Mouse (Mus musculus): ENCODE results near the gene Hspg2.

DNA sequence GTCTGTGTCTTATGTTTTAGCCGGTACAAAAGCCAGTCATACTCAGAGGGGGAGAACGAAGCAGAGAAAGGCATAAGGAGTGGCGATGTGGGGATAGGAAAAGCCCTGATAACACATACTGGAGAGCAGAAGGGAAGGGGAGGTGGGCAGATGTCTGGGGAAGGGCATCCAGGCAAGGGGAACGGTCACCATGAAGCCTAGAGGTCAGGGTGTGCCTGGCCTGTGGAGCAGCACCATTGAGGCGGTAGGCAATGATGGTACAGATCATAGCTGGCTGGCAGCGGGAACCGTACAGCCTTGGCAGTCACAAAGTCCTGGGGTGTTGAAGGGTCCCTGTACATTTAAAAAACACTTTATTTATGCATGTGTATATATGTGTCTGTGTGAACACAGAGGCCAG lies 6.1 kb downstream of the Hspg2 start:
- TF ChIP-seq CTCF (IDR thresholded peaks at IDR 0.05; ENCODE audit: control insufficient read depth, insufficient read depth, low read length) (no peak), POLR2A (IDR thresholded peaks at IDR 0.05; ENCODE audit: borderline replicate concordance, control insufficient read depth, low read depth, low read length) (no peak)
